8 mouse cellular contexts compared by ENCODE assay signal in the genomic region with DNA sequence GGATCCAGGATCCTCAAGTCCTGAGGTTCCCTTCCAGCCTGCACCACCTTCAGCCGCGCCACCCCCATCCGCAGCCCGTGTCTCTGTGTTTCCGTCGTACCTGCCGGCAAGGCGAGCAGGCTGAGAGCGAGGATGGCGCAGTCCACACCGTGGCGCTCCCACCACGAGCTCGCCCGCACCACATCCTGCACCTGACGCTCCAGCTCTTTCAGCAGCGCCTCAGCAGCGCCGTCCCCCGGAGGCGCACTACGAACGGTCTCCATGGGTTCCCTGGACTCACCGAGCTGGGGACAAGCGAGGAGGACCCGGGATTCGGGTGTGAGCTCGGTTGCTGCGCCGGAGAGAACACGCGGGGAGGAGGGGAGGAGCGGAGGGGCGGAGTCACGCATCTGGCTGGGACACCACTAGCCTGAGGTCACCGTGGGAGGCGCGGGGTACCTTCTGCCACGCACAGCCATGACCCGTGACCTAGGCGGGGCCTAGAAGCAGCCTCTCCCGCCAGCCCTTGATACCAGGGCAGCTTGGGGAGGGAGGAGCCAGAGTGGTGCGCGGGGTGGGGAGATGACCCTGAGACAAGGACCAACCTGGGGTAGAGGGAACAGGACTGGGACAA. TPM values are rescaled to one million over a fixed set of nuclear protein-coding genes. Genes with fewer than 3 reads are reported as not detected.
DNase-seq lines count a peak whose midpoint lies in the region; ATAC-seq lines count a peak whose summit lies in the region.

A gene (minus strand): TSS at position 450 of the 613 bp plus-strand sequence.

- peak; percentile 69 for ATAC-seq in intestine, embryonic 16.5 days
- ATAC-seq in megakaryocyte-erythroid progenitor cell, adult 5-6 weeks (replicated peaks; ENCODE audit: low FRiP score, low TSS enrichment, poor library complexity, severe bottlenecking): peak; percentile 54

- intact Hi-C loops in left cerebral cortex, postnatal 36 days (cut with DNase I): no loop called here

- H3K27ac ChIP-seq in intestine, embryonic 16.5 days (ENCODE audit: low read length): peak within 1 kb of the TSS; percentile 50

- H3K36me3 ChIP-seq in intestine, embryonic 16.5 days (ENCODE audit: control insufficient read depth, insufficient read depth, low read length): no peaks in the 10 kb centered on the region

- H3K4me3 ChIP-seq in intestine, embryonic 16.5 days (ENCODE audit: low read length): peak within 1 kb of the TSS; percentile 54

- 1% methylated on average over 44 of the region's 44 CpGs for WGBS in intestine, embryonic 16.5 days

- peak within 1 kb of the TSS; percentile 70 for H3K9ac ChIP-seq in intestine, embryonic 16.5 days (ENCODE audit: low read depth, low read length)

- peaks cover 6% of the 10 kb centered on the region; the same call in 1 of the 2 replicates for H3K4me1 ChIP-seq in intestine, embryonic 16.5 days (ENCODE audit: control insufficient read depth, insufficient read depth, low read length)

- no peaks in the 10 kb centered on the region for H3K27me3 ChIP-seq in intestine, embryonic 16.5 days (replicated peaks; ENCODE audit: control insufficient read depth, insufficient read depth, low read length)

- no peaks in the 10 kb centered on the region for H3K9me3 ChIP-seq in intestine, embryonic 16.5 days (ENCODE audit: control insufficient read depth, low read length)

- DNase-seq in layer of hippocampus, adult 11-12 months (ENCODE audit: low spot score): peak; percentile 79
- DNase-seq in layer of hippocampus, adult 9-10 months (ENCODE audit: low spot score): no peak
- peak; percentile 78 for DNase-seq in embryo, embryonic 10 days (ENCODE audit: low spot score)
- DNase-seq in gastrocnemius, postnatal 25 days: peak; percentile 53
- DNase-seq in left cerebral cortex, postnatal 36 days (ENCODE audit: low spot score in 2 of 2): peak; percentile 70 to 75
- peak; percentile 62 for DNase-seq in right cerebral cortex, postnatal 4 days

- peak within 1 kb of the TSS; percentile 84 for H3K4me2 ChIP-seq in intestine, embryonic 16.5 days (ENCODE audit: low read depth, low read length)

RNA-seq across cellular contexts. Expression of the gene that starts here (rescaled TPM):
- 1 to 10 TPM; 2.9 to 3.6 TPM for total RNA-seq in gastrocnemius, postnatal 25 days (2021)
- polyA plus RNA-seq in intestine, embryonic 16.5 days (2015; fragmentation: Nextera tagmentation; extraction: Ambion mirVana): 1.2 and 1.5 TPM in 2 replicates
- total RNA-seq in left cerebral cortex, postnatal 36 days (2021): 10 to 100 TPM; 12.7 to 13.0 TPM
- 0.17 TPM in 1 of 2 replicates, not detected in the other for total RNA-seq in megakaryocyte-erythroid progenitor cell, adult 5-6 weeks (2014; fragmentation: Nextera tagmentation)
- total RNA-seq in megakaryocyte-erythroid progenitor cell, adult 5-6 weeks (2017): 0.38 TPM in 1 of 2 replicates, not detected in the other

Comparison
In these comparisons a context has a peak if more than half of its experiments do, and no peak if none do; other contexts are left out.
1. Peak in ATAC-seq in megakaryocyte-erythroid progenitor cell, adult 5-6 weeks; RNA of the gene not detected or under 1 TPM.